Mouse (Mus musculus) E14TG2a.4 (cell line): Measurements from ENCODE around the gene Zw10.

Experiments
- H3K27me3 ChIP-seq: 2 replicates; pipeline ENCODE4 v1.6.1; 2014; ENCODE audit warnings: low read length, control low read depth; ENCODE audit not compliant: insufficient read depth
- H3K36me3 ChIP-seq: 2 replicates; pipeline ENCODE4 v1.6.1; 2014; ENCODE audit warnings: low read length, control low read depth; ENCODE audit not compliant: insufficient read depth
- H3K4me1 ChIP-seq: replicated peaks from 2 replicates; pipeline ENCODE4 v1.6.1; 2014; ENCODE audit warnings: low read depth, low read length, control low read depth
- H3K4me3 ChIP-seq: replicated peaks from 2 replicates; pipeline ENCODE4 v1.5.1; 2014; ENCODE audit warnings: mild to moderate bottlenecking, low read length
- H3K9me3 ChIP-seq: 2 replicates; pipeline ENCODE4 v1.6.1; 2014; ENCODE audit warnings: low read length, control low read depth
- CTCF ChIP-seq: conservative IDR thresholded peaks from 2 replicates; pipeline ENCODE4 v1.5.1; 2014; ENCODE audit warnings: low read length
- NANOG ChIP-seq: IDR thresholded peaks from 2 replicates; pipeline ENCODE4 v1.6.1; 2014; ENCODE audit warnings: borderline replicate concordance, low read length, mixed read lengths
- POU5F1 ChIP-seq: IDR thresholded peaks from 2 replicates; pipeline ENCODE4 v1.6.1; 2014; ENCODE audit warnings: low read length, borderline replicate concordance

Gene Zw10

DNA sequence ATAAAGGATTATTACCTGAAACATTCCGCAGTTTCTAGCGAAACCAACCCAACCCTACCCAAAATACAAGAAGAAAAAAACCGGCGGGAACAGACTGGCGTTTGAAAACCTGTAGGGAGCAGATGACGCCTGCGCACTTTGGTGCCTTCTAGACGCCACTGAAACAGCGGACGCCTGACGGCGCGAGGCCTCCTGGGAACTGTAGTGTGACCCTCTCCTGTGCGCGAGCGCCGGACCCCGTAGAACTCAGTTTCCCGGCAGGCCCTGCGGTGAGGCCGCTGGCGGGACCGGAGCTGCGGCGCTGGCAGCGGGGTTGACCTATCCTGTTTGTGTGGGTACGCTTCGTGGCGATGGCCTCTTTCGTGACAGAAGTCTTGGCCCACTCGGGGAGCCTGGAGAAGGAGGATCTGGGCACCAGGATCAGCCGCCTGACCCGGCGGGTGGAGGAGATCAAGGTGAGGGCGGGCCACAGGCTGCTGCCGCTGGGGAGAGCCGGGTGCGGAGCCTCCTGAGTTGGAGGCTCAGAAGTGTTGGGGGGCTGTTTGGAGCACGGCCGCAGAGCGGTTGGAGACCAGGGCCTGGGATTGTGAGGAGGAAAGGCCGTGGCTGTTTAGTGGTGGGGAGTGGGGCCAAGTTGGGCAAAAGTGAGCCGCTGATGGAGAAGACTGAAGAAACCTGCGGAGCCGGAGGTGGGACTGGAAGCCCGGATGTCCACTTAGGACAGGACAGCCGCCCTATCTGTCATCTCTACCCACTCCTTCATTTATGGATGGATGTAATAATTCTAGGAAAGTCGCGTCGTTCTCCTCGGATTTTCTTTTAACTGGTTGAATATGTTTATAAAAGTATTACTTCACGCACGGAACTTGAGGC lies at the start of gene Zw10:
Zw10 (plus strand) TSS at position 281 of the 873 bp plus-strand sequence.
- H3K36me3 ChIP-seq, result peaks cover 34% of the 10 kb centered on the region
- H3K27me3 ChIP-seq, result no peaks in the 10 kb centered on the region
- H3K4me1 ChIP-seq, result peaks cover 41% of the 10 kb centered on the region
- H3K4me3 ChIP-seq, result peak within 1 kb of the TSS; percentile 96
- TF ChIP-seq POU5F1, result no peak
- no peak for TF ChIP-seq NANOG
- no peak for TF ChIP-seq CTCF
- no peaks in the 10 kb centered on the region for H3K9me3 ChIP-seq

GRCm38 (mm10) chr9:49015824-49016223 lies 39.6 kb upstream of the Zw10 start:
- no peaks in the 10 kb centered on the region for H3K27me3 ChIP-seq
- no peak for TF ChIP-seq CTCF
- TF ChIP-seq NANOG, result no peak
- no peak for TF ChIP-seq POU5F1
- no peak overlapping the region for H3K4me3 ChIP-seq
- H3K36me3 ChIP-seq, result peaks cover 99% of the 10 kb centered on the region
- peaks cover 17% of the 10 kb centered on the region for H3K4me1 ChIP-seq
- no peaks in the 10 kb centered on the region for H3K9me3 ChIP-seq

DNA sequence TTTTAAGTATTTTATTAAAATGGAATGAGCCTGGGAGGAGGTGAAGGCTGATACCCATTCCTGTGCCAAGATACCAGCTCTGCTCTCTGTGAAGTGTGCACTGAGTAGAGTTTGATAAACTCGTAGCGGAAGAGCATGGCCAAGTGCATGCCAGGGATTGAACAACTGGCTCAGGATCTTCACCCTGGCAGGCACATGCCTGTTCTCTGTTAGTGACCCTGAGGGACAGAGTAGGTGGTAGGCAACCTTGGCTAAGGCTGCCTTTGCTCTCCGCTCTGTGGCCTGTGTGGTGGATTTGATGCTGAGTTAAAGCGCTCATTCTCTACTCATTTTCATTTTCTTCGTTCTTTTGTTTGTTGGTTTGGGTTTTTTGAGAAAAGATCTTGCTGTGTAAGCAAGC lies 34.1 kb upstream of the Zw10 start:
- TF ChIP-seq POU5F1, result no peak
- TF ChIP-seq CTCF, result no peak
- TF ChIP-seq NANOG, result no peak
- Histone ChIP-seq H3K27me3 (no peaks in the 10 kb centered on the region), H3K4me1 (peaks cover 59% of the 10 kb centered on the region), H3K4me3 (no peak overlapping the region), H3K9me3 (no peaks in the 10 kb centered on the region), H3K36me3 (peaks cover 95% of the 10 kb centered on the region)

DNA sequence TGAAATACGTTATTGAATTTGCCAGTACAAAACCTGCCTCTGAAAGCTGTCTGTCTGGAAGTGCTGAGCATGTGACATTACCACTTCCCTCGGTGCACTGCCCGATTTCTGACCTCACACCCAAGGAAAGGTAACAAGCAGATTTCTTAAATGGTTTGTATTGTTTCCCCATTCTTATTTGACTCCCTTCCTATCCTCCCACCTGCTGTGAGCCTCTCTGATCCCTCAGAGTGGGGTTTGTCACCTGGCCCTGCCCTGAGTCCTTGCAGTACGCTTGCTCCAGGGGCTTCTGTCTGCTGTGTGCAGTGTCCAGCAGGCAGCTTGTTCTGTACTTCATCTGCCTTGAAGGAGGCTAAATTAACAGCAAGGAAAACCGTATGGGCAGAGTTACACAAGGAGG lies 31.5 kb upstream of the Zw10 start:
- peak; percentile 89 for TF ChIP-seq NANOG
- TF ChIP-seq POU5F1, result no peak
- TF ChIP-seq CTCF, result no peak
- H3K36me3 ChIP-seq, result peaks cover 95% of the 10 kb centered on the region
- no peaks in the 10 kb centered on the region for H3K9me3 ChIP-seq
- no peak overlapping the region for H3K4me3 ChIP-seq
- no peaks in the 10 kb centered on the region for H3K27me3 ChIP-seq
- peaks cover 69% of the 10 kb centered on the region for H3K4me1 ChIP-seq

GRCm38 (mm10) chr9:49024529-49024928 lies 30.9 kb upstream of the Zw10 start:
- Histone ChIP-seq H3K4me3 (no peak overlapping the region), H3K4me1 (peaks cover 69% of the 10 kb centered on the region), H3K9me3 (no peaks in the 10 kb centered on the region), H3K36me3 (peaks cover 95% of the 10 kb centered on the region), H3K27me3 (no peaks in the 10 kb centered on the region)
- TF ChIP-seq NANOG (peak; percentile 95), CTCF (no peak), POU5F1 (no peak)

GRCm38 (mm10) chr9:49034764-49035163 lies 20.6 kb upstream of the Zw10 start:
- no peaks in the 10 kb centered on the region for H3K9me3 ChIP-seq
- peaks cover 99% of the 10 kb centered on the region for H3K36me3 ChIP-seq
- peaks cover 35% of the 10 kb centered on the region for H3K4me1 ChIP-seq
- no peak overlapping the region for H3K4me3 ChIP-seq
- TF ChIP-seq POU5F1 (no peak), NANOG (no peak), CTCF (no peak)
- H3K27me3 ChIP-seq, result no peaks in the 10 kb centered on the region

- no peaks in the 10 kb centered on the region for H3K9me3 ChIP-seq
- TF ChIP-seq NANOG (no peak), CTCF (no peak), POU5F1 (no peak)
- H3K27me3 ChIP-seq, result no peaks in the 10 kb centered on the region
- H3K4me3 ChIP-seq, result no peak overlapping the region
- H3K36me3 ChIP-seq, result no peaks in the 10 kb centered on the region
- peaks cover 54% of the 10 kb centered on the region for H3K4me1 ChIP-seq
These were observed 4.5 kb upstream of the Zw10 start for GRCm38 (mm10) chr9:49050901-49051300.

DNA sequence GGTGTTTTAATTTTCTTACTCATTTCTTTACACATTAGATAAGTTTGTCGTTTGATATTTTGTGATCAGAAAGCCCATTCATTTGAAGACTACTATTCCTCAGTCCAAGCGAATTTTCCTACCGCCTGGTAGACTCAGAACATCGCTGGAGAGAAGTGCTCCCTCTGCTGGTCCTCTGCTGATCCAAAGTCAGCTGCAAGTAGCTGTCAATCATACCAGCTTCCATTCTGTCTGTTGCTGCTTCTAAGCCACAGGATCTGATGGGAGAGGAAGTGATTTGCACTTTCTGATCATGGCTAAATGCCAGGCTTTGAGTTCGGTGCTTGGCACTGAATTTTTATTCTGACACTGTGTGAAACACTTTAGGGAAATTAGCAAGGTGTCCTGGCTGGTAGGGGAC lies 4.1 kb upstream of the Zw10 start:
- peaks cover 57% of the 10 kb centered on the region for H3K4me1 ChIP-seq
- no peaks in the 10 kb centered on the region for H3K27me3 ChIP-seq
- TF ChIP-seq POU5F1, result no peak
- TF ChIP-seq CTCF, result peak; percentile 89
- H3K4me3 ChIP-seq, result no peak overlapping the region
- no peaks in the 10 kb centered on the region for H3K36me3 ChIP-seq
- no peaks in the 10 kb centered on the region for H3K9me3 ChIP-seq
